Mouse (Mus musculus) gastrocnemius, adult 2 months (tissue): ENCODE data around the gene Btbd8. TPM values are rescaled to one million over a fixed set of nuclear protein-coding genes. Genes with fewer than 3 reads are reported as not detected.

Source experiments
- DNase-seq: peaks from one replicate; pipeline ENCODE4 v3.0.0; 2022
- H3K27ac ChIP-seq: fragments of 200-600 bp; 2 replicates; pipeline ENCODE4 v1.8.1; 2022; ENCODE audit warnings: mild to moderate bottlenecking
- H3K4me3 ChIP-seq: fragments of 200-600 bp; 2 replicates; pipeline ENCODE4 v1.8.1; 2022; ENCODE audit warnings: mild to moderate bottlenecking, moderate library complexity
- CTCF ChIP-seq: fragments of 200-600 bp; IDR thresholded peaks from 2 replicates; pipeline ENCODE4 v1.8.1; 2022; ENCODE audit warnings: antibody characterized with exemption, mild to moderate bottlenecking, moderate library complexity
- intact Hi-C: fragments of 180-260 bp; cut with DNase I; formaldehyde crosslinking; loops from one replicate; pipeline ENCODE4 v1.15.1; 2025
- total RNA-seq, 2 experiments: library from RNA; stranded (reverse); gene quantifications; 2 replicates each; pipeline ENCODE4 v1.2.3; 2021

Gene Btbd8
- total RNA-seq, 2 experiments from 2014 or later, result 5.5 to 8.5 TPM

DNA sequence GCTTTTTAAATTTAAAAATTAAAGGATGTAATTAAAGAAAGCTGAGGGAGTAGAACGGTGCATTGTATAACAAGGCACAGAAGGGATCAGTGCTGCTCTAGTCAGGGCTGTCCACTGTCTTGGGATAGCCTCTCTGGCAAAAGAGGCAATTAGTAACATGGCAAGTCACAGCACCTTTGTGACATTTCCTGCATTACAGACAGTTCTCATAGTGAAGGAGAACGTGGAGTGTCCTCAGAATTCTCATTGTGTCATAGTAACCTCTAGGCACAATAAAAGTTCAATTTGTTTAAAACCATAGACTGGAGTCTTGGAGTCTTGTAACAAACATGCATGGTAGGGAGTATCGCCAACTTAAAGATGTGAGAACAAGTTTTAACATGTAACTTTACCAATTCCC, 6.5 kb upstream of the Btbd8 start, which contains the start of gene Lpcat2b:
TSS of gene Lpcat2b (plus strand) at position 301 of the 400 bp plus-strand sequence.
- no peak for TF ChIP-seq CTCF
- Histone ChIP-seq H3K4me3 (no peak within 1 kb of the TSS), H3K27ac (no peak within 1 kb of the TSS)
- intact Hi-C loops, result loop anchor here (10.0 kb wide), 1 partner anchor 164 kb away; the partner anchor contains the start of genes Glmn and Rpap2
- no peak for DNase-seq

- Histone ChIP-seq H3K4me3 (no peak overlapping the region), H3K27ac (no peak overlapping the region)
- no peak for TF ChIP-seq CTCF
- no peak for DNase-seq
- intact Hi-C loops, result loop anchor here (10.0 kb wide), 1 partner anchor 161 kb away; the partner anchor contains the start of genes Glmn and Rpap2
Measured at GRCm38 (mm10) chr5:107434001-107434400, 3.8 kb upstream of the Btbd8 start.

DNA sequence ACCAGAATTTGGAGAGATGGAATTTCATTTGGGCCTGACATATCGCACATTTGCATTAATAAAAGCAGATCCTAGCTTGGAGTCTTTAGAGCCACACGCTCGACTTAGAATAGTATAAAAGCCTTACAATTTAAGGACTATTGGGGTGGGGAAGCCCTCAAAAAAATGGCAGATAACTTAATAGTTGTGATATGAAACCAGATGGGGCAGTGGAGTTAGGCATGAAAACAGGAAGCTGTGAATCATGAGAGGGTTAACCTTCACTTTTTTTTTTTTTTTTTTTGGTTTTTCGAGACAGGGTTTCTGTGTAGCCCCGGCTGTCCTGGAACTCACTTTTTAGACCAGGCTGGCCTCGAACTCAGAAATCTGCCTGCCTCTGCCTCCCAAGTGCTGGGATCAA, 1.6 kb upstream of the Btbd8 start:
- DNase-seq, result no peak
- Histone ChIP-seq H3K4me3 (no peak overlapping the region), H3K27ac (no peak overlapping the region)
- no peak for TF ChIP-seq CTCF
- intact Hi-C loops, result loop anchor here (10.0 kb wide), 1 partner anchor 159 kb away; the partner anchor contains the start of genes Glmn and Rpap2

- no peak for DNase-seq
- H3K4me3 ChIP-seq, result peak overlapping the region; percentile 95; the same call in 1 of the 2 replicates
- TF ChIP-seq CTCF, result no peak
- H3K27ac ChIP-seq, result peak overlapping the region; percentile 97; the same call in 1 of the 2 replicates
- intact Hi-C loops, result loop anchor here (10.0 kb wide), 1 partner anchor 158 kb away; the partner anchor contains the start of genes Glmn and Rpap2
Measured at GRCm38 (mm10) chr5:107436587-107437209, 1.1 kb upstream of the Btbd8 start.

- no peak for TF ChIP-seq CTCF
- Histone ChIP-seq H3K27ac (peak overlapping the region; percentile 97), H3K4me3 (peak overlapping the region; percentile 95)
- no peak for DNase-seq
- intact Hi-C loops, result loop anchor here (10.0 kb wide), 1 partner anchor 156 kb away; the partner anchor contains the start of genes Glmn and Rpap2
Measured at GRCm38 (mm10) chr5:107438353-107438752, 556 bp downstream of the Btbd8 start.

GRCm38 (mm10) chr5:107441881-107442280, 4.1 kb downstream of the Btbd8 start:
- no peak for TF ChIP-seq CTCF
- no peak for DNase-seq
- H3K4me3 ChIP-seq, result no peak overlapping the region
- H3K27ac ChIP-seq, result no peak overlapping the region
- intact Hi-C loops, result no loop called here

DNA sequence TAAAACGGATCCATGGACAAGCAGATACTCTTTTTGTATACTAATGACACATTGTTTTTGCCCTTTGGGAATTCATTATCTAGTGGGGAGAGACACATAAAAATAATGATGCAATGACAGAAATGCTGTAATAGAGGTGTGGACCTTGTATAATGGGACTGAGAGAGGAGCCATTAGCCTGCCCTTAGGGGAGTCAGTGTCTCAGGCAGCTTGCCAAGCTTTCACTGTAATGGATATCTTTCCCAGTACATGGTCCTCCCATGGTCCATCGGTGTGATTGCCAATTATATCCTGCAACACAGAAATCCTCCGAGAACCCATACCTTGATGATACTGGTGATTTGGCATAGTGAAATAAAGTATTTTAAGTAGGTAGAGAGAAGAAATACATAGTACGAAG, 6.5 kb downstream of the Btbd8 start:
- intact Hi-C loops, result no loop called here
- no peak overlapping the region for H3K27ac ChIP-seq
- no peak overlapping the region for H3K4me3 ChIP-seq
- DNase-seq, result peak; percentile 27
- no peak for TF ChIP-seq CTCF

DNA sequence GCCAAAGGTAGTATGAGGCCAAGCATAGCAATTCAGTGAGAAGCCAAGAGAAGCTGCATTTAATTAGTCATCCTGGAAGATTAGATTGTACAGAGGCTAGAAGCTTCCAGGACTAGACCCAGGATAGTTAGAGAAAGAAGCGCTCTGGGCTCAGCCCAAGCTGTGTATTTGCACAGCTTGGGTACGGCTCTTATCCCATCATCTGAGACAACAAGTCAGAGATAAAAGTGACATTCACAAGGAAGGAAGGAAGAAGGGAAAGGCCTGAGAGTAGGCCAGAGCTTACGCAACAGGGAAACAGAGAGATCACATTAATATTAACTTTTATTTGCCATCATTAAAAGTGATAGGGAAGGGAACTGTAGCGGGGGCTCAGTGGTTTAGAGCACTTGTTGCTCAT, 10.2 kb downstream of the Btbd8 start:
- Histone ChIP-seq H3K4me3 (no peak overlapping the region), H3K27ac (no peak overlapping the region)
- intact Hi-C loops, result no loop called here
- TF ChIP-seq CTCF, result no peak
- DNase-seq, result no peak

GRCm38 (mm10) chr5:107448784-107449183, 11.0 kb downstream of the Btbd8 start:
- Histone ChIP-seq H3K4me3 (no peak overlapping the region), H3K27ac (no peak overlapping the region)
- intact Hi-C loops, result no loop called here
- no peak for TF ChIP-seq CTCF
- DNase-seq, result no peak

DNA sequence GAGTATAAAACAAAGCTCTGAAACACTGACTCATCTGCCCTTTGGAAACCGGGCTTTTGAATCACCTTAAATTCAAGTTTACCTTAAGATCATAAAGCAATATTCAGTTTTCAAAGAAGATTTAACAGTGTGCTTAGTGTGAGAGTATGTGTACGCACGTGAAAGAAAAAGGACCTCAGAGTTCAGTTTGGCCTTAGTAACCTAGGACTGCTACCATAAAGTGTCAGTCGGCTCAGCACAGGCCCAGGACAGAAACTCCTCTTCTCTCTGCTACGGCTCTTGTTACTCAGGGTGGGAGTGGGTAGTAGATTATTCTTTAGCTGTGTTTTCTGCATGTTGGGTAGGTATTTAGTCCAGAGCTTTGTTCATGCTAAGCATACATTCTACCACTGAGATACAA, 11.8 kb downstream of the Btbd8 start:
- Histone ChIP-seq H3K4me3 (no peak overlapping the region), H3K27ac (no peak overlapping the region)
- TF ChIP-seq CTCF, result no peak
- no peak for DNase-seq
- intact Hi-C loops, result no loop called here

- no peak overlapping the region for H3K4me3 ChIP-seq
- no peak for TF ChIP-seq CTCF
- no peak overlapping the region for H3K27ac ChIP-seq
- intact Hi-C loops, result no loop called here
- no peak for DNase-seq
Measured at GRCm38 (mm10) chr5:107450299-107450698, 12.5 kb downstream of the Btbd8 start.

DNA sequence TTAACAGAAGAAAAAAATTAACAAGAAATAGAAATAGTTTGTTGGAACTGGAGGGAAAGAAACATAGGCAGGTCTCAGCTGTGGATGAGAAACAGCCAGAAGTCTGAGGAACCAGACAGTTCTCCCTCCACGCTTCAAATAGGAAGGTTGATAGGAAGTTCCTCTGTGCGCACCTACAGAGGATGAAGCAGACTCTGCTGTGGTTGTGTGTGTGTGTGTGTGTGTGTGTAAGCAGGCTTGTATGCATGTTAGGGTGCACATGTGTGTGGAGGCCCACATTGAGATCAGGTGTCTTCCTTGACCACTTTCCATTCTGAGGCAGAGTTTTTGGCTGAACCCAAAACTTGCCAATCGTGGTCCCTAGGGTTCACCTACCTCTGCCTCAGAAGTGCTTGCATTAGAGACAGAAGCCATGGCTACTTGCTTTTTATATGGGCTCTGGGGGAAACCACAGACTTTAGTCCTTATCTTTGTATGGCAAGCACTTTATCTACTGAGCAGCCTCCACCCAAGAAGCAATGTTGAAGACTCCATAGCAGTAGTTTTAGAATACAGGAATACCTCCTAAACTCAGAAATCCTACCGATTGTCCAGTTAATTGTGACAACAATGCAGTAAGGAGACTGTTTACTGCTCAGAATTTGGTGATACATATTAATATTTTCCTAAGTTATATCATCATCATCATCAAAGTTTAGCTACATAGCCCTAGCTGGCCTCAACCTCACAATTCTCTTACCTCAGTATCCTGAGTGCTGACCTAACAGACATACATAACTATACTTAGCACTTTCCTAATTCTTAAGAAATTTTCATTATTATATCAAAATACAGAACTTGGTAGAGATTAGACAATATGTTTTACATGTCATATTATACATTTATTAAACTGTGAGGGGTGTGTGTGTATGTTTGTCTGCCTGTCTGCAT, 24.6 kb downstream of the Btbd8 start:
- no peak overlapping the region for H3K27ac ChIP-seq
- intact Hi-C loops, result no loop called here
- TF ChIP-seq CTCF, result no peak
- DNase-seq, result no peak
- no peak overlapping the region for H3K4me3 ChIP-seq

- intact Hi-C loops, result no loop called here
- H3K4me3 ChIP-seq, result no peak overlapping the region
- H3K27ac ChIP-seq, result no peak overlapping the region
- no peak for DNase-seq
- TF ChIP-seq CTCF, result no peak
Measured at GRCm38 (mm10) chr5:107466501-107466900, 28.7 kb downstream of the Btbd8 start.
